Comparison of ENCODE assay signal across 22 mouse cellular contexts in genomic region chr9:55646444-55646843, GRCm38 (mm10).
DNase-seq lines count a peak whose midpoint lies in the region; TF ChIP-seq lines count a peak whose summit lies in the region.
"Had no signal": no experiment of that assay in that cellular context is flagged by ENCODE, and none has a peak within 500 bp of the region (broad histone marks: within the 10 kb centered on the region; RNA-seq: fewer than 3 reads in every experiment).

No protein-coding gene starts in this region.

- TF ChIP-seq CTCF in MEL (IDR thresholded peaks at IDR 0.05 in 2 of 3, conservative IDR thresholded peaks at IDR 0.05 in 1 of 3; ENCODE audit: control insufficient read depth in 1 of 3, insufficient read depth in 1 of 3, low read depth in 2 of 3, low read length in 3 of 3, poor library complexity in 1 of 3, severe bottlenecking in 1 of 3), result no peak
- no peak for TF ChIP-seq CTCF in bone marrow macrophage, adult 2 months (IDR thresholded peaks at IDR 0.05; ENCODE audit: low read depth, low read length)

- TF ChIP-seq EP300 in MEL (IDR thresholded peaks at IDR 0.05; ENCODE audit: low read depth in 1 of 2, low read length in 2 of 2), result no peak; a peak in 1 of 4 replicates

- no peak overlapping the region for H3K9ac ChIP-seq in MEL (ENCODE audit: control insufficient read depth, low read depth, low read length, poor library complexity, severe bottlenecking)
- H3K9ac ChIP-seq: embryonic facial prominence, embryonic 12.5 days; forebrain, embryonic 13.5 days had no signal

- H3K4me3 ChIP-seq in MEL (ENCODE audit: control insufficient read depth in 1 of 2, insufficient read depth in 1 of 2, low read depth in 2 of 2, low read length in 2 of 2), result no peak overlapping the region
- H3K4me3 ChIP-seq in bone marrow macrophage, adult 2 months (ENCODE audit: insufficient read depth, low read length), result no peak overlapping the region
- H3K4me3 ChIP-seq: embryonic facial prominence, embryonic 10.5 days; embryonic facial prominence, embryonic 12.5 days; forebrain, embryonic 13.5 days had no signal

- H3K27me3 ChIP-seq in MEL (ENCODE audit: control insufficient read depth in 1 of 2, insufficient read depth in 2 of 2, low read length in 2 of 2), result no peaks in the 10 kb centered on the region
- no peaks in the 10 kb centered on the region for H3K27me3 ChIP-seq in splenic B cell, adult 2 months (ENCODE audit: control insufficient read depth, insufficient read depth, low read length, poor library complexity, severe bottlenecking)
- H3K27me3 ChIP-seq: CH12.LX; embryonic facial prominence, embryonic 12.5 days; forebrain, embryonic 13.5 days; Patski had no signal

- TF ChIP-seq POLR2A in MEL (IDR thresholded peaks at IDR 0.05; ENCODE audit: control insufficient read depth in 1 of 2, insufficient read depth in 1 of 2, low read depth in 1 of 2, low read length in 2 of 2, poor library complexity in 1 of 2), result no peak
- no peak for TF ChIP-seq POLR2A in bone marrow macrophage, adult 2 months (IDR thresholded peaks at IDR 0.05; ENCODE audit: borderline replicate concordance, low read depth, low read length)

- H3K27ac ChIP-seq in MEL (ENCODE audit: control insufficient read depth, low read depth, low read length), result peak overlapping the region; percentile 11; the same call in 1 of the 2 replicates
- H3K27ac ChIP-seq in bone marrow macrophage, adult 2 months (ENCODE audit: insufficient read depth, low read depth, low read length), result peak overlapping the region; percentile 70
- H3K27ac ChIP-seq: embryonic facial prominence, embryonic 10.5 days; embryonic facial prominence, embryonic 12.5 days; forebrain, embryonic 13.5 days had no signal

- peaks cover 2 to 8% of the 10 kb centered on the region in 2 experiments; a peak in 3 of 4 replicates for H3K4me1 ChIP-seq in MEL (ENCODE audit: control insufficient read depth in 1 of 2, insufficient read depth in 2 of 2, low read length in 2 of 2)
- peaks cover 11% of the 10 kb centered on the region for H3K4me1 ChIP-seq in bone marrow macrophage, adult 2 months (ENCODE audit: control insufficient read depth, insufficient read depth, low read length)
- H3K4me1 ChIP-seq: embryonic facial prominence, embryonic 10.5 days; embryonic facial prominence, embryonic 12.5 days; forebrain, embryonic 13.5 days had no signal

- no peaks in the 10 kb centered on the region for H3K79me2 ChIP-seq in MEL (ENCODE audit: control insufficient read depth, insufficient read depth, low read length, poor library complexity)

- H3K9me3 ChIP-seq in MEL (replicated peaks; ENCODE audit: insufficient read depth, low read length), result no peaks in the 10 kb centered on the region
- H3K9me3 ChIP-seq: embryonic facial prominence, embryonic 10.5 days; embryonic facial prominence, embryonic 12.5 days; forebrain, embryonic 13.5 days; G1E had no signal

- DNase-seq in A20 (ENCODE audit: low read depth, low spot score) (peak; percentile 49), MEL (ENCODE audit: low read depth, low spot score) (peak; percentile 59)
- DNase-seq in splenic B cell, adult 2 months (ENCODE audit: low read depth, low spot score), result peak; percentile 12
- DNase-seq in kidney, postnatal 36 days, result no peak
- no peak for DNase-seq in kidney, adult 11 months
- no peak for DNase-seq in layer of hippocampus, adult 18-20 months (ENCODE audit: low spot score in 2 of 2)
- DNase-seq: adrenal gland, adult 8-10 months; adrenal gland, postnatal 14 days; adrenal gland, postnatal 36 days; B cell, adult 2 months; cerebellum, adult 11-12 months; cerebellum, adult 2 months; cerebellum, adult 9-10 months; cerebellum, postnatal 10 days; cerebellum, postnatal 25 days had no signal

- TF ChIP-seq RAD21 in MEL (IDR thresholded peaks at IDR 0.05; ENCODE audit: low read depth, low read length), result no peak

- H3K36me3 ChIP-seq in MEL (ENCODE audit: control insufficient read depth in 1 of 2, insufficient read depth in 2 of 2, low read length in 2 of 2), result peaks cover 0 to 8% of the 10 kb centered on the region in 2 experiments; a peak in 2 of 4 replicates
- H3K36me3 ChIP-seq in splenic B cell, adult 2 months (ENCODE audit: control insufficient read depth, insufficient read depth, low read length, poor library complexity, severe bottlenecking), result no peaks in the 10 kb centered on the region
- H3K36me3 ChIP-seq: embryonic facial prominence, embryonic 10.5 days; embryonic facial prominence, embryonic 12.5 days; G1E had no signal

TF ChIP-seq in MEL, 35 proteins besides CTCF, POLR2A, EP300 and RAD21:
- TF ChIP-seq ETS1 (IDR thresholded peaks at IDR 0.05; ENCODE audit: low read depth, low read length) (no peak), GABPA (IDR thresholded peaks at IDR 0.05; ENCODE audit: low read depth, low read length) (no peak), GATA1 (IDR thresholded peaks at IDR 0.05; ENCODE audit: low read depth, low read length) (0 out of 2 replicates have a peak, but pooled peaks have one; percentile 32), CHD1 (IDR thresholded peaks at IDR 0.05; ENCODE audit: low read depth, low read length) (no peak), ZNF384 (IDR thresholded peaks at IDR 0.05; ENCODE audit: low read depth, low read length) (peak; percentile 76), ELF1 (IDR thresholded peaks at IDR 0.05; ENCODE audit: low read depth, low read length) (peak; percentile 48; the same call in 1 of the 2 replicates)
TF ChIP-seq in MEL: peak in this region for 3.

Comparison
In these comparisons a context has a peak if more than half of its experiments do, and no peak if none do; other contexts are left out.
1. DNase-seq: peak in A20 (single experiment), MEL (single experiment) and splenic B cell, adult 2 months (single experiment); none in kidney, postnatal 36 days (0 of 2), kidney, adult 11 months (single experiment) and layer of hippocampus, adult 18-20 months (0 of 2).